ENCODE assay signal across 32 mouse cellular contexts in the genomic region with DNA sequence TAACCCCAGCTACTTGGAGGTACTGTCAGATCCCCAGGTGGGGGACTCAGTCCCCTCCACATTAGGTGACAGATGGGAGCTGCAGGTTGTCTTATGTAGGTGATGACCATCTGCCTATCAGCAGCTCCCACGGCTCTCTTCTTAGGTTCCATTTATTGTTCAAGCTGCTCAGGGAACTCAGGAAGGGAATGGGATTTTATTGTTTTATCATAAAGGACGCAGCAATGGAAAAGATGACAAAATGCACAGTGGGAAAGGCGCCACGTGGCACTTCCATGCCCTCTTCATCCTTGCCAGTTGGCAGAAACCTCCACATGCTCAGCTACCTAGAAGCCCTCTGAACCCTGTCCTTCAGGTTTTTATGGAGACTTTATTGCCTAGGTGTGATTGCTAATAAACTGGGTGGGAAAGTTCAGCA. TPM values are rescaled to one million over a fixed set of nuclear protein-coding genes. Genes with fewer than 3 reads are reported as not detected.
DNase-seq lines count a peak whose midpoint lies in the region; ATAC-seq and TF ChIP-seq lines count a peak whose summit lies in the region.
"Had no signal": no experiment of that assay in that cellular context is flagged by ENCODE, and none has a peak within 500 bp of the region (broad histone marks: within the 10 kb centered on the region; RNA-seq: fewer than 3 reads in every experiment).

No protein-coding gene starts in this region.

- no peak overlapping the region for H3K4me2 ChIP-seq in intestine, embryonic 14.5 days (ENCODE audit: low read length)
- no peak overlapping the region for H3K4me2 ChIP-seq in forebrain, embryonic 15.5 days (replicated peaks)
- H3K4me2 ChIP-seq: embryonic facial prominence, embryonic 13.5 days; heart, embryonic 11.5 days; hindbrain, embryonic 12.5 days; midbrain, embryonic 15.5 days; neural tube, embryonic 15.5 days had no signal

- H3K4me1 ChIP-seq in intestine, embryonic 14.5 days (replicated peaks; ENCODE audit: control insufficient read depth, insufficient read depth, low read length): no peaks in the 10 kb centered on the region
- H3K4me1 ChIP-seq in small intestine, adult 2 months (ENCODE audit: control insufficient read depth, insufficient read depth, insufficient read length, low read length): peaks cover 13% of the 10 kb centered on the region; the same call in 1 of the 2 replicates
- H3K4me1 ChIP-seq in forebrain, embryonic 15.5 days: no peaks in the 10 kb centered on the region
- H3K4me1 ChIP-seq: embryonic facial prominence, embryonic 13.5 days; forebrain, embryonic 10.5 days; hindbrain, embryonic 12.5 days; midbrain, embryonic 15.5 days; neural tube, embryonic 15.5 days had no signal

- H3K36me3 ChIP-seq in intestine, embryonic 14.5 days (ENCODE audit: control insufficient read depth, insufficient read depth, low read length): no peaks in the 10 kb centered on the region
- no peaks in the 10 kb centered on the region for H3K36me3 ChIP-seq in small intestine, adult 2 months (ENCODE audit: control insufficient read depth, insufficient read depth, low read length)
- H3K36me3 ChIP-seq in forebrain, embryonic 15.5 days: no peaks in the 10 kb centered on the region
- H3K36me3 ChIP-seq: embryonic facial prominence, embryonic 13.5 days; forebrain, embryonic 10.5 days; hindbrain, embryonic 12.5 days; midbrain, embryonic 15.5 days; neural tube, embryonic 15.5 days had no signal

- no peak for TF ChIP-seq POLR2A in small intestine, adult 2 months (IDR thresholded peaks at IDR 0.05; ENCODE audit: low read depth, low read length)

- peak; percentile 50 to 61 for DNase-seq in cerebellum, adult 18-20 months
- peak; percentile 62 for DNase-seq in cerebellum, adult 9-11 months
- DNase-seq in intestine, embryonic 14.5 days (ENCODE audit: low spot score): no peak
- no peak for DNase-seq in spleen, adult 12 weeks (ENCODE audit: low spot score)
- no peak for DNase-seq in embryo, embryonic 10.5 days (ENCODE audit: low spot score)
- DNase-seq: adrenal gland, postnatal 36 days; B cell, adult 2 months; gastrocnemius, postnatal 10 days; heart, postnatal 36 days; kidney, adult 18-20 months; kidney, postnatal 4 days; layer of hippocampus, postnatal 36 days; liver; lung, adult 2 months; lung, postnatal 10 days; retina, postnatal 1 day; right cerebral cortex, postnatal 14 days; spleen, adult 18-20 months; thymus, adult 2 months; thymus, postnatal 4 days had no signal

- no peak overlapping the region for H3K9ac ChIP-seq in intestine, embryonic 14.5 days (ENCODE audit: low read length)
- no peak overlapping the region for H3K9ac ChIP-seq in forebrain, embryonic 15.5 days (replicated peaks)
- H3K9ac ChIP-seq: embryonic facial prominence, embryonic 13.5 days; hindbrain, embryonic 12.5 days; liver, embryonic 14.5 days; midbrain, embryonic 15.5 days; neural tube, embryonic 15.5 days had no signal

- no peak for TF ChIP-seq CTCF in small intestine, adult 2 months (IDR thresholded peaks at IDR 0.05; ENCODE audit: extremely low read depth, insufficient read length, insufficient replicate concordance, low read depth, low read length)

- H3K27me3 ChIP-seq in intestine, embryonic 14.5 days (replicated peaks; ENCODE audit: control insufficient read depth, insufficient read depth, low read length): no peaks in the 10 kb centered on the region
- H3K27me3 ChIP-seq in small intestine, adult 2 months (ENCODE audit: control insufficient read depth, insufficient read depth, low read length): no peaks in the 10 kb centered on the region
- peaks cover 3% of the 10 kb centered on the region; the same call in 1 of the 2 replicates for H3K27me3 ChIP-seq in forebrain, embryonic 15.5 days
- H3K27me3 ChIP-seq: midbrain, embryonic 15.5 days; neural tube, embryonic 15.5 days had no signal

- no peak overlapping the region for H3K4me3 ChIP-seq in intestine, embryonic 14.5 days (ENCODE audit: low read depth, low read length)
- no peak overlapping the region for H3K4me3 ChIP-seq in small intestine, adult 2 months (ENCODE audit: low read depth, low read length)
- no peak overlapping the region for H3K4me3 ChIP-seq in forebrain, embryonic 15.5 days
- H3K4me3 ChIP-seq: embryonic facial prominence, embryonic 13.5 days; forebrain, embryonic 10.5 days; hindbrain, embryonic 12.5 days; midbrain, embryonic 15.5 days; neural tube, embryonic 15.5 days had no signal

- ATAC-seq in intestine, embryonic 14.5 days (replicated peaks; ENCODE audit: low FRiP score, low TSS enrichment, low read depth): 0 out of 2 replicates have a peak, but pooled peaks have one; percentile 19
- ATAC-seq in forebrain, embryonic 15.5 days (replicated peaks): no peak
- ATAC-seq: forebrain, embryonic 16.5 days; hindbrain, postnatal 0 days; midbrain, embryonic 15.5 days had no signal

- WGBS in intestine, embryonic 14.5 days: 60% methylated on average over 4 of the region's 4 CpGs
- 29% methylated on average over 4 of the region's 4 CpGs for WGBS in small intestine, adult 2 months
- WGBS in forebrain, embryonic 15.5 days: 70% methylated on average over 4 of the region's 4 CpGs

- no peaks in the 10 kb centered on the region for H3K9me3 ChIP-seq in intestine, embryonic 14.5 days (ENCODE audit: control insufficient read depth, low read length)
- H3K9me3 ChIP-seq in forebrain, embryonic 15.5 days: no peaks in the 10 kb centered on the region
- H3K9me3 ChIP-seq: embryonic facial prominence, embryonic 13.5 days; forebrain, embryonic 10.5 days; hindbrain, embryonic 12.5 days; midbrain, embryonic 15.5 days; neural tube, embryonic 15.5 days had no signal

- H3K27ac ChIP-seq in intestine, embryonic 14.5 days (ENCODE audit: low read depth): no peak overlapping the region
- H3K27ac ChIP-seq in small intestine, adult 2 months (ENCODE audit: insufficient read depth, low read depth, low read length): peak overlapping the region; percentile 49
- H3K27ac ChIP-seq in forebrain, embryonic 15.5 days (replicated peaks): no peak overlapping the region
- H3K27ac ChIP-seq: embryonic facial prominence, embryonic 13.5 days; forebrain, embryonic 10.5 days; hindbrain, embryonic 12.5 days; hindbrain, postnatal 0 days; kidney, postnatal 0 days; liver, embryonic 14.5 days; midbrain, embryonic 15.5 days; neural tube, embryonic 15.5 days had no signal

RNA-seq across cellular contexts. Expression of gene Tm9sf4, which starts 8.1 kb away (rescaled TPM):
- 86.8 and 93.7 TPM in 2 replicates for polyA plus RNA-seq in intestine, embryonic 14.5 days (2014; fragmentation: Nextera tagmentation; extraction: Ambion mirVana)
- polyA plus RNA-seq in small intestine, adult 2 months (2012; rRNA removed): 18.3 and 27.9 TPM in 2 replicates
- 70.0 and 71.9 TPM in 2 replicates for polyA plus RNA-seq in forebrain, embryonic 15.5 days (2015; fragmentation: Nextera tagmentation; extraction: Ambion mirVana)

RNA-seq across cellular contexts. Expression of gene Hck, which starts 44.8 kb away (rescaled TPM):
- 4.5 and 4.7 TPM in 2 replicates for polyA plus RNA-seq in intestine, embryonic 14.5 days (2014; fragmentation: Nextera tagmentation; extraction: Ambion mirVana)
- polyA plus RNA-seq in small intestine, adult 2 months (2012; rRNA removed): 16.8 and 31.9 TPM in 2 replicates
- polyA plus RNA-seq in forebrain, embryonic 15.5 days (2015; fragmentation: Nextera tagmentation; extraction: Ambion mirVana): 1.2 and 1.4 TPM in 2 replicates

Comparison
In these comparisons a context has a peak if more than half of its experiments do, and no peak if none do; other contexts are left out.
1. DNase-seq: peak in cerebellum, adult 18-20 months (2 of 2) and cerebellum, adult 9-11 months (single experiment); none in intestine, embryonic 14.5 days (single experiment), spleen, adult 12 weeks (single experiment) and embryo, embryonic 10.5 days (single experiment).